Mouse (Mus musculus): ENCODE results near the gene Fbxw4. TPM values are rescaled to one million over a fixed set of nuclear protein-coding genes. Genes with fewer than 3 reads are reported as not detected.

Gene Fbxw4
- 53.4 and 66.2 TPM in 2 replicates for polyA plus RNA-seq (2012; rRNA removed)

DNA sequence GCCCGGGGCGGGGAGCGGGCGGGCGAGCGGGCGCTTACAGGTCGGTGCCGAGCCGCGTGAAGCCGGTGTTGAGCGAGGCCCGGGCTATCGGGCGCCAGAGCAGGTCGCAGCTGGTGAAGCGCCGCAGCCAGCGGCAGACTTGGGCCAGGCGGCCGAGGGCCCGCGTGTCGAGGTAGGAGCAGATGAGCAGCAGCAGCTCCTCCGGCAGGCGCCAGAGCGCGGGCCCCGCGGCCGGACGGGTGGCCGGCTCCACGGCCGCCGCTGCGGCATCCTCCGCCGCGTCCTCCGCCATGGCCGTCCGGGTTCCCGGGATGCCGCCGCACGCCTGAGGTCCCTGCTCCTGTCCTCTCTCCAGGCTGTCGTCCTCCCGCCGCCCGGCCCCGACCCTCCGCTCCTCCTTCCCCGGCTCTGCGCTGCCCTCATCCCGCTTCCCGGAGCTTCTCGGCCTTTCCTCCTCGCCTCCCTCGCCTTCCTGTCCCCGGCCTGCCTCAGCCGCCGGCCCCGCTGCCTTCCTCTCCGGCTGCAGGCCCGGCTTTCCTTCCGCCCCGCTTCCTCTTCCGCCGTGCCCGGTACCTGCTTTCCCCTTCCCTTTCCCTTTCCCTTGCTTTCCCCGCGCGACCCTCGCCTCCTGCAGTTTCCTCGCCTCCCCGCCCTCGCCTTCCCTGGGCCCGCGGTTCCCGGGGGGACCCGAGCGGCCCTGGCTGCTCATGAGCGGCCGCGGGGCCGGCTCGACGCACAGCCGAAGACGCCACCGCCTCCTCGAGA is at the start of gene Fbxw4:
Gene Fbxw4 (minus strand): TSS at position 575 of the 765 bp plus-strand sequence.
- DNase-seq (ENCODE audit: extremely low spot score in 1 of 2, low spot score in 1 of 2) = peak; percentile 27 to 72

DNA sequence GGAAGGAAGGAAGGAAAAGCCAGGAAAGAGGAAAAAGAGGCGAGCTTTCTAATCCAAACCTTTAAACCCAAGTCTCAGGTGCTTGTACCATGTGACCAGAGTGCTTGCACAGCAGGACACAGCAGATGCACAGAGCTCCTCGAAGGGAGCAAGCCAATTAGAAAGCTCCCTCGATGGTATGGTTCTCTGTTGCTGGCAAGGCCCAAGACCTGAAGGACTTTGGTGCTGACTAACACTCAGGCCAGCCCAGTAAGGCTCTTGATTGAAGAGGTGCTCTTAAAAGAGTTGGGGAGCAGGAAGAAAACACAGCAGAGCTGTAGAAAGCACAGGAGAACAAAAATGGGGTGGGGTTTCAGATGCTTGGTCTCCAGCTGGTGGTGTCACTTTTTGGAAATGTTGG is 48.6 kb upstream of the Fbxw4 start:
- DNase-seq (ENCODE audit: extremely low spot score in 1 of 2, low spot score in 1 of 2) = no peak

DNA sequence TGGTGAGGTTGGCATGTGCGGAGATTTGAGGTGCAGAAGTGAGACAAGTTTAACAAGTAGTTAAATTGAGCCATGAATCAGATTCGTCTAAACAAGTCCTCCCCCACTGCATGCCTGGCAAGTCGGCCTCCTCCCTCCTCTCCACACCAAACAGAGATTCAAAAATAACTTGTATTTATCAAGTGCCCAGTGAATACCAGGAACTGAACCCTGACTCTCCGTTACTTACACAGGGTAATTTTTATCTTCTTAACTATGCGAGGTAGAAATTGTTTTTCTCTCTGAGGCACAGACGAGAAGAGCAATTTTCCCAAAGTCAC is 36.1 kb upstream of the Fbxw4 start:
- no peak for DNase-seq (ENCODE audit: extremely low spot score in 1 of 2, low spot score in 1 of 2)

DNA sequence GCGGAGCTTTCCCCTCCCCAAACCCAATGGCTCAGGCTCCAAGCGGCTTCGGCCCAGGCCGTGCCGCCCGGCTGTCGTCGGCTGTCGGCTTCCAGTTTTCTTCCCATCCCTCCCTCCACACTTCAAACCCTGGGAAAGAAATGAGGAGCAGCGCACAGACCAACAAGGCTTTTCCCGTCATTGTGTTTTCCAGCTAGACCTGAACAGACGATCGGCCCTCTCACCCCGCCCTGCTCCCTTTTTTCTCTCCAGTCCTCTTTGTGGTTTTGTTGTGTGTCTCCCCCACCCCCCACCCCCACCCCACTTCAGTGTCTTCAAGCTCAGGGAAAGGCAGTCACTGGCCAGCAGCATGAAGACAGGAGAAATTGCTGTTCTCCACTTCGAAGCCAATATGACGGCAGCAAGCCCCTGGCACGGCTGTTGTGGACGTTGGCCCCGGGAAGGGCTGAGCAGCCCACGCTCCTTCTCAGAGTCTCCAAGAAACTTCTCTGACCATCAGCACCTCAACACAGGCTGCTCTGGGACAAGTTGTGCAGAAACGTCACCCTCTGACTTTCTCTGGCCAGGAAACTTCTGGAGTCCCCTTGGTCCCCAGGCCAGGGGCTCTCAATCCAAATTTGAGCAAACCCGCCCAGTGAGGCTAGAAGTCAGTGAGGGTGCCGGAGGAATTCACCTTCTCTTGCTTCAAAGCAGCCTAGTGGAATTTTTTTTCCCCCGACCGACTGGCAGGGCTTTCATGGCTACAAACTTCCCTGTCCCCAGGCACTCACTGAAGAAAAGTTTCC is 35.6 kb upstream of the Fbxw4 start:
- DNase-seq (ENCODE audit: extremely low spot score in 1 of 2, low spot score in 1 of 2) = no peak

DNA sequence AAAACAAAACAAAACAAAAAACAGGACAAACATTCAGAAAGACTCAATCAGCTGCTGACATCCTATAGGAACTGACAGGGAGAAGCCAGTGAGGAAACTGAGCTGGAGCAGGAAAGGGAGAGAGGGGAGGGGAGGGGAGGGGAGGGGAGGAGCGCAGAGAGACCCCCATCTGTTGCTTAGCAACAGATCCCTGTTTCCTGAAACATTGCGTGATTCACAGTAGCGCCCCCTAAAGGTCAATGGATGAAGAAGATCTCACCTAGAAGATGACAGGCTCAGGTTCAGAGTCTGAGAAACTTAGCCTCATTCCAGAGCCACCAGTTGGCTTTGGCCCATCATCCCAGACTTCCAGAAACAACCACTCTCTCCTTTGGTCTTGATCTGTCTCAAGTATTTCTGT is 33.9 kb upstream of the Fbxw4 start:
- DNase-seq (ENCODE audit: extremely low spot score in 1 of 2, low spot score in 1 of 2) = no peak

DNA sequence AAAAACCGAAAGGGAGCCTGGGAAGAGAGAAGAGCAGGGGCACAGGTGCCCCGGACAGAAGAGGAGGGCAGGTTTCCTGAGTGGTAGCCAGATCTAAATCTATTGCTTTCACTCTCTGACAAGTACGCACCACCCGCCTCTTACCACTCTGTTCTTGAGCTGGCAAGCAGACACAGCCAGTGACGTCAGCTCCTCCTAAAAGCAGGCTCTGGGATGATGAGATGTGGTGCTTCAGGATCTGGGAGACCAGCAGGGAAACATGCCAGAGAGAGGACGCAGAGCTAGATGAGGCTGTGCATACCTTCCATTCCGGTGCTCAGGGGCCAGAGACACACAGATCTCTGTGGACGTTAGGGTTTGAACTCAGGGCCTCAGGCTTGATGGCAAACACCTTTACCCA is 32.1 kb upstream of the Fbxw4 start:
- peak; percentile 12 to 70 for DNase-seq (ENCODE audit: extremely low spot score in 1 of 2, low spot score in 1 of 2)

DNA sequence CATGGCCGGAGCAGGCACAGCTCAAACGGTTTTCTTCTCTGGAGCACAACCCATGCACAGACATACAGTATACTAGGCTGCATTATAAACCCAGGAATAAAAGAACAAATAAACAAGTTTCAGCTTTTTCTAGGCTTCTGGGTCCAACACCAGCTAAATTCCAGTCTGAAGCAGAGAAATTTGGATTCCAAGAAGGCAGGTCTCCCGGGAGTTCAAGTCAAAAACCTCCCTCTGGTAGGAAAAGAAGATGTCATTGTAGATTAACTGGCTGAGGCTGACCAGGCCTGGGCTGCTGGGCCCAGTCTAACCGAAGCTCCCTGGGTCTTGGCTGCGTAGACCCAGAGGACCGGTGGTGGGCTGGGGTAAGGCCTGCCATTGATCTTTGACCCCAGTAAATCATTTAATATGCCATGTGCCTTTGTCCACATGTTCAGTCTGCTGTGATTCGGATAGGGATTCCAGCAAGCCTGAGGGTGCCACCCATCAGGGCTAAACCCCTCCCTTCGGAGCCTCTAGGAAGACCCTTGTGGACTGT is 31.0 kb upstream of the Fbxw4 start:
- DNase-seq (ENCODE audit: extremely low spot score in 1 of 2, low spot score in 1 of 2) = no peak

DNA sequence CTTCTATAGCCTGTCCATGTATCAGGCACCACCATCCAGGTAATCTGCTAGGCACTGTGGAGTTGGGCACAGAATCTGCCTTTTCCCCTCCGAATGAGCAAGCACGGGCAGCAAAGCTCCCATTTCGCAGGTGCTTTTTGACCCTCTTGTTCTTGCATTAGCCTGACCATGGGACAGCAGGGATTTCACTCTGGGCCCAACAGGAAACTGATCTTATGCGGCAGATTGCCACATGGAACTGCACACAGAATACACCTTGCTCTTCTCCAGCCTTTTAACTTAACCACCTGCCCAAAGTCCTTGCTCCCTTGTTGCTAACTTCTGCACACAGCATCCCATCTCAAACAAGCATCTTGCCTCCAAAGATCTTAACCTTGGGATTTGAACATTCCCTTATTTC is 26.9 kb upstream of the Fbxw4 start:
- no peak for DNase-seq (ENCODE audit: extremely low spot score in 1 of 2, low spot score in 1 of 2)

DNA sequence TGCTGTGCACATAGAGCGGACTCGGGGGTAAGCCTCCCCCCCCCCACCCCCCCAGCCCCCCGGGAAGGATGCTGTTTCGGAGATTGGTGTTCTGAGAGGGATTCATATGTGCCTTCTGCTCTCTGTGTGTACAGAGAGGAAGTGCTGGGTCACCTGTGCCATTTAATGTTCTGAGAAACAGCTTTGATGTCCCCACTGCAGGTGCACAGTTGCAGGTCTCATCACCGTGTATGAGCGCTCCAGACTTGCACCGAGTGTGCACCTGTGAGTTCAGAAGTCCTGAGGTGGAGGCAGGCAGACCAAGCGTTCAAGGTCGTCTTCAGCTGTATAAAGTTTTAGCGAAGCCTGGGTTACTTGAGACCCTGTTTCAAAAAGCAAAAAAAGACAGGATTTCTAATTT is 23.6 kb upstream of the Fbxw4 start:
- DNase-seq (ENCODE audit: extremely low spot score in 1 of 2, low spot score in 1 of 2) = no peak

DNA sequence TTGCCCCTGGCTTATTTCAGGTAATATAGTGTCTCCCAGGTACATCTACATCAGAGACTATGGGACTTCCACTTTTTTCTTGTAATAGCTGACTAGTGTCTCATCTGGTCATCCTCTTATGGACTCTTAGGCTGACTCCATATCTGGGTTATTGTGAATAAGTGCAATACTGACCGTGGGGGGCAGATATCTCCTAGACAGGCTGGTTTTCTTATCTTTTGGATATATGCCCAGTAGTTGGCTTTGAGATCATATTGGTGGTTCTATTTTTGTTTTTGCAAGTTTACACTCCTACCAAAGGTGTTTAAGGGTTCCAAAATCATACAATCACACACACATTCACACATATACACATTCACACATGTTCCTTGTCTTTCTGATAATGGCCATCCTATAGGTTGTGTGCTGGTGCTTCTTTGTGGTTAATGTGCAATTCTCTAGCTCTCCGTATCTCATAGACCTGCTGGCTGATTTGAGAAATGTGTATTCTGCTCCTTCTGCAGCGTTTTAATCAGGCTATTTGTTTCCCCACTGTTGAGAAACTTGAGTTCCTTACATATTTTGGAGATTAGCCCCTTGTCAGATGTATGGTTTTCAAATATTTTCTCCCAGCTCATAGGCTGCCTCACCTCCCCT is 20.5 kb upstream of the Fbxw4 start:
- no peak for DNase-seq (ENCODE audit: extremely low spot score in 1 of 2, low spot score in 1 of 2)

DNA sequence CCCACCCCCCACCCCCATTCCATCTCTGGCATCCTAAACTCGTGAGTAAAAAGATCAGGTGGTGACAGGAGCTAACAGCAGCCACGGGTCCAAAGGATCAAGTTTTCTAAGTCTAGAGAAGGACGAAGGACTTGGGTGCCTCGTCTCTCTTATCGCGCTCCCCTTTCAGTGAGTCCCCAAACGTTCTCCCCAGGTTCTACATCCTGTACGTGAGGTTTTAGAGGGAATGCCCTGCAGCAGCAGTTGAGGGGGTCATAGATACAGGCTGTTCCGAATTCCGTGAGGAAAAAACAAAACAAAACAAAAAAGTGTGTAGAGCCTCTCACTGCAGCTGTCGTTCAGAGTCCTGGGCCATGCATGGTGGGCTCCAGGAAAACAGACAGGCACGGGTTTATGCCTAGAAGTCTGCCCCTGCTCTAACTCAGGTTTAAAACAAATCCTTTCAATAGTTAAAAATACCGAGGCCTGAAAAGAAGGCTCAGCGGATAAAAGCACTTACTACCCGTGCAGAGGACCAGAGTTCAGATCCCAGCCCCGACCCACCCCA is 16.7 kb upstream of the Fbxw4 start:
- DNase-seq (ENCODE audit: extremely low spot score in 1 of 2, low spot score in 1 of 2) = no peak

DNA sequence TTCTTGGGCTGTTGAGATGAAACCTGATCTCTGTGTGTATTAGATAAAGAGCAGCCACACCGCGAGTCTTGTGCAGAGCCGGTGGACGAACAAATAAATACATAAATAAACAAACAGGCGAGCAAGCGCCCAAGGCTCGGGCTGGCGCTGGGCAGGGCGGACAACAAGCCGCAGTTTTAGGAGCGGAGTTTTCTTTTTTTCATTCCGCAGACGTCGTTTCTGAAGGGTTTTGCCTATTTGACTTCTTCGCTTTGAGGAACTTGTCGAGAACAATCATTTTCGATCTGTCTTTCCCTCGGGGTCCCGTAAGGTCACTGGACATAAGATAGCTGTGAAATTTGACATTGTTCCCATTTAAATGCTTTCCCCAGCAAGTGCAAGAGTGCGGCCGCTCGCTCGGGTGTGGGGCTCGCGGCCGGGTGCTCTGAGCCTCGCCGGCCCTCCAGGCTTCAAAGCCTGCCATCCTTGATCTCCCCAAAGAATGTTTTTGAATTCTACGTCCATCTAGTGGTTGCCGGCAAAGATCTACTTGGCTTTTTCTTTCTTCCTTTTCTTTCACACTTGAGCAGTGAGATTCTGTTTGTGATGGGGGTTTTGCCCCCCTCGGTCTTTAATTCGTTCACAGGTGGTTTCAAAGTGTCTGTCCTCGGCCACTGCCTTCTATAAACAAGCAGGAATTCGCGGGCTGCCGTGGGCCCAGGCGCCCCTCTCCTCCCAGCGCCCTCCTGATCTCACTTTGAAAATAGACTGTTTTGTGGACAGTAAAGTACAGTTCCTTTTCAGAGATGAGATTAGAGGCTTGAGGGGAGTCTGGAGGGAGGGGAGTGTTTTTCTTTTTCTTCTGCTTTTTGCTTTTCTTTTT is 15.8 kb upstream of the Fbxw4 start:
- DNase-seq (ENCODE audit: extremely low spot score in 1 of 2, low spot score in 1 of 2) = no peak

DNA sequence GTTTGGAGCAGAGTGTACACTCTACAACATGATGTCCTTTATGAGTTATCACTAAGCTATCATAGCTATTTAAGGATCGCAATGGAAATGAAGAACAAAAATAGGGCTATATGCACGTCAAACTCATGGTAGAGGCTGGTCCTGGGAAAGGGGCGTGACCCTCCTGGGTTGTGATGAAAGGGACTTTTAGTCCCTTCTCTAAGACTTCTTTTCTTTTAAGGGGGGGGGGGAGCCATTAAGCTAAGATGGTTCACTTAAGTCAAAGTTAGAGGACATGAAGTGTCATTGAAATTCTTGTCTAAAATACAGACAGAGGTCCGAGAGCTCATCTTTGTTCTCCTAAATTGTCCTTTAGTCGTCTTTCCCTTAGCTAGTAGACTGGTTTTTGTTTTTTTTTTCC is 15.1 kb upstream of the Fbxw4 start:
- DNase-seq (ENCODE audit: extremely low spot score in 1 of 2, low spot score in 1 of 2) = no peak

DNA sequence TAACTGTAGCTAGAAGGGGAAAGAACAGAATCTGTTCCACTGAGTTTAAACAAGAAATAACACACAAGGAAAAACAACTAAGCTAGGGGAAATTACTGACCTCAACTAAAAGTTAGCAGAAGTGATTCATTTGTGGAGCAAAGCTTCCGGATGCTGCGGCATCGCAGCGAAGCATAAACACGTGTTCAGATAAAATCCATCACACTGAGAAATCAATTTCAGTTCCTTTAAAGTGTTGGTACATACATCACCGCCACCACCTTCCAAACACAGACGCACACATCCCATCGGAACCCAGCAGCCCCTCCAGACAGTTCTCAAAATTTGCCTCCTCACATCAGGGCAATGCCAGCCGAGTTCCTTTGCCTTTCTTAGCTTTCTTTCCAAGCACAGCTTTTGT is 12.9 kb upstream of the Fbxw4 start:
- no peak for DNase-seq (ENCODE audit: extremely low spot score in 1 of 2, low spot score in 1 of 2)

DNA sequence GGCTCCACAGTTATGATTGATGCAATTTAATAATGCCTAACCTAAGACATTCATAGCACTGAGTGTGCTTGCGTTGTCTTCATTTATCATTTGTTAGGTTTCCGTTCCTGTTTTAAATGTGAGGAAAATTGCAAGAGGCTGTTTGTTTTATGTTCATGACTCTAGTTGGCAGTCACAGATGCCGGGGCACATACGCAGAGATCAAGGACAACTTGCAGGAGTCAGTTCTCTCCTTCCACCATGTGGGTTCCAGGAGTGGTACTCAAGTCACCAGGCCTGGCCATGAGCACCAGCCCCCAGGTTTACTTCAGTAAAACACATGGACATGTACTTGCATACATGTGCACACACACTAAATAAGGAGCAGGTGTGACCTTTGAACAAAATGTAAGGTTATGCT is 8.9 kb upstream of the Fbxw4 start:
- no peak for DNase-seq (ENCODE audit: extremely low spot score in 1 of 2, low spot score in 1 of 2)

DNA sequence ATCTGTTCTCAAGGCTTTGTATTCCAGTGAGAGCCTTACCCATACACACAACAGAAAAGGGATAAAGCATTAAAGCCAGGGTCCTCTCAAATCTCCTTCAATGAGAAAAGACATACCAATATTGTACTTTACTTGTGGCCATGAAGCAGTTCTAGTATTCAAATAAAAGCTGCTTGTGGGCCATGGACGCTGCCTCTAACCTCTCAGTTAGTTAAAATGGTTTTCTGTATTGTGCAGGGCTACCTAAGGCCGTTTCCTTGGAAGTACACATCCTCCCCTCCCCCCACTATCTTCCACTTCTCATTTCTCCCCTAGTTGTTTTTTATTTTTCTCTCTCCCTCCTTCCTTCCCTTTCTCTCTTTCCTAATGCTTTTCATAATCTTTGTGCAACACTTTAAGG is 3.7 kb upstream of the Fbxw4 start:
- DNase-seq (ENCODE audit: extremely low spot score in 1 of 2, low spot score in 1 of 2) = no peak

DNA sequence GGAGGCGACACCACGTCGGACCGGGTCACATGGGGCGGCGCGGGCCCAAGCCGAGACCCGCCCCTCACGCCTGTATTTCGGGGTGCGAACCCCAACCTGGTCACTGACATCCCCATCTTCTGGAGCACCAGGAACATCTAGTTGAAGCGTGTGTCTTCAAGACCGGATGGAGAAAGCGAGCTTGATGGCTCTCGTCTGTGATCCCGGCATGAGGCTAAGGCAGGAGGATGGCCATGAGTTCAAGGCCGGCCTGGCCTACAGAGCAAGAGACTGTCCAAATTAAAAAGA is 335 bp upstream of the Fbxw4 start:
- DNase-seq (ENCODE audit: extremely low spot score in 1 of 2, low spot score in 1 of 2) = no peak

DNA sequence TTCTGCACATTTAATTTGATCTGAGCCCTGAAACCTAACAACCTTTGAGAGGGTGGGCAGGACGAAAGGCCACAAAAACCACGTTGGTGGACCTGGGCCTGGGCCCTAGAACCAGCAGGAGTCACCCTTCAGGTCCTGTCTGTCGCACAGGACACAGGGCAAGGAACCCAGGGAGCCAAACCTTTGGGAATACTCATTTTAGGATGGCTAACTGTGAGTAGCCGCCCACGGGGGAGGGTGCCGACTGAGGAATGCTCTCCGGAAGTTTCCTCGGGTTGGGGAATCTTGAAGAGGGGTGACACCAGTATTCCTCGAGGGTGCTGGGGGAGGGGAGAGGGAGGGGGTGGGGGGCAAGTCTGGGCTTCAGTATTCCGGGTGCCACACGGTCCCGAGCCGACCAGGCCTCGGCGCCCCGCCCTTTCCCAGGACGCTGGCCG is 793 bp downstream of the Fbxw4 start:
- peak in 1 of 2 experiments; percentile 38 for DNase-seq (ENCODE audit: extremely low spot score in 1 of 2, low spot score in 1 of 2)

DNA sequence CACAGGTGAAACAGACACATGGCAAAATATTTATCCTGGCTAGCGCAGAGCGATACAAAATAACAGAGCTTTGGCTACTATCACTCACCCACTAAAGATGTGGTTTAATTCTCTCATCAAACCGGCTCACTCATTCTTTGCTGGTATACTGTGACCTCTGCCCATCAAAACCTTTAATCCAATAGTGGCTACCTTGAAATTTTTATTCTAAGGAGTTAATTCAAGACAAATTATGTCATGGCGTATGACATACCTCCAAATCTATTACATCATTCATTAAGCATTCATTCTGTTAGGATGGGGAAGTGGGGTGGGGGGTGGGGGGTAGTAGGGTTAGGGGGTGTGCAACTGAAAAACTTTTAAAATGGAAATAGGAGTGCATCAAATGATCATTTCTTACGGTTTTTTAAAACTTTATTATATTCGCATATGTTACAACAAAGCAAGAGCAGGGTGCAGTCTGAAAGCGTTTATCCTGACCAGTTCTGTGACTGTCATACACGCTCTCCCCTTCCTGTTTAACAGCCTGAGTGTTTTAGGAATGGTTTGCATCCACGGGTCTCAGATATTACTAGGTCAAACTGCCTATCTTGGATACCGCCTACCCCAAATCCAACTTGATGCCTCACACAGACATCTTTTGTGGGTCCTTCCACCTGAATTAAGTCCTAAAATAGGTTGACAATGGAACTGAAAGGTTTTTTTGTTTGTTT is 1.4 kb downstream of the Fbxw4 start:
- DNase-seq (ENCODE audit: extremely low spot score in 1 of 2, low spot score in 1 of 2) = no peak

DNA sequence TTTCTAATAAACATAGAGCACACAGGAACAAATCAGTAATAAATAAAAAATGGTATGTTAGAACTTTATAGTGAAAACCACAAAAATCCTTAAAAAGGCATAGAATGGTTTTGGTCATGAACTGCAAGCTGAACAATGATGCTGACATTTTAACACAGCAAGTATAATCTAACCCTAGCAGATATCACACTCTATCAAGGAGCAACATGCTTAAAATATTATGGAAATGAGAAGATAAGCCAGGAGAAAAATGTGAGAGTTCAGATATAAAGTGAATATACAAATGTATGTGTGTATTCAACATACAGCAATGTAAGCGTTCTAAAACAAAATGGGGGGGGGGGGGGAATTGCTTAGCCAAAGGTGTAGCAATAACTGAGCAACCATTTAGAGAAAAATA is 2.3 kb downstream of the Fbxw4 start:
- no peak for DNase-seq (ENCODE audit: extremely low spot score in 1 of 2, low spot score in 1 of 2)

Measured in frontal cortex, adult 2 months (tissue).